Mouse (Mus musculus) myocyte (in vitro differentiated cells): ENCODE results near the gene Mfsd13b. TPM values are rescaled to one million over a fixed set of nuclear protein-coding genes. Genes with fewer than 3 reads are reported as not detected.

Source experiments
- H3K27me3 ChIP-seq: one replicate; pipeline ENCODE4 v1.6.1; 2011; ENCODE audit not compliant: control insufficient read depth, insufficient read depth, insufficient read length
- H3K36me3 ChIP-seq: one replicate; pipeline ENCODE4 v1.6.1; 2011; ENCODE audit not compliant: control insufficient read depth, insufficient read depth
- H3K4me2 ChIP-seq: one replicate; pipeline ENCODE4 v1.6.1; 2011; ENCODE audit warnings: low read depth, control low read depth
- H3K4me3 ChIP-seq: one replicate; pipeline ENCODE4 v1.5.1; 2011; ENCODE audit warnings: mild to moderate bottlenecking, control low read depth, moderate library complexity
- H3K79me2 ChIP-seq: one replicate; pipeline ENCODE4 v1.6.1; 2011; ENCODE audit not compliant: control insufficient read depth, insufficient read depth
- H3ac ChIP-seq: one replicate; pipeline ENCODE4 v1.6.1; 2011; ENCODE audit not compliant: control insufficient read depth, insufficient read length
- CEBPB ChIP-seq: IDR thresholded peaks from 2 replicates; pipeline ENCODE4 v1.6.1; 2011; ENCODE audit warnings: mild to moderate bottlenecking, moderate library complexity; ENCODE audit not compliant: poor library complexity, insufficient read depth, severe bottlenecking
- E2F4 ChIP-seq: IDR thresholded peaks from one replicate; pipeline ENCODE4 v1.6.1; 2011; ENCODE audit warnings: mild to moderate bottlenecking, control low read depth, moderate library complexity; ENCODE audit not compliant: insufficient read depth
- MAX ChIP-seq: IDR thresholded peaks from one replicate; pipeline ENCODE4 v1.6.1; 2011; ENCODE audit warnings: low read depth, mild to moderate bottlenecking, control low read depth
- MYOD1 ChIP-seq, 3 experiments: IDR thresholded peaks; one replicate each; pipeline ENCODE4 v1.6.1; 2011; ENCODE audit warnings: control low read depth in 2 of 3, low read depth in 2 of 3, mild to moderate bottlenecking in 2 of 3, moderate library complexity in 1 of 3; ENCODE audit not compliant: insufficient read length in 2 of 3, control insufficient read depth in 1 of 3
- MYOG ChIP-seq, 3 experiments: IDR thresholded peaks; one replicate each; pipeline ENCODE4 v1.6.1; 2011; ENCODE audit warnings: control low read depth in 2 of 3, low read depth in 2 of 3, mild to moderate bottlenecking in 2 of 3; ENCODE audit not compliant: insufficient read length in 2 of 3, control insufficient read depth in 1 of 3, insufficient read depth in 1 of 3
- POLR2A ChIP-seq: IDR thresholded peaks from one replicate; pipeline ENCODE4 v1.6.1; 2011; ENCODE audit warnings: low read depth, mild to moderate bottlenecking, control low read depth, moderate library complexity; ENCODE audit not compliant: insufficient read length
- POLR2AphosphoS2 ChIP-seq: IDR thresholded peaks from one replicate; pipeline ENCODE4 v1.6.1; 2011; ENCODE audit warnings: low read depth, control low read depth; ENCODE audit not compliant: insufficient read length
- REST ChIP-seq: IDR thresholded peaks from one replicate; pipeline ENCODE4 v1.6.1; 2011; ENCODE audit warnings: mild to moderate bottlenecking, control low read depth, moderate library complexity; ENCODE audit not compliant: insufficient read depth, insufficient read length
- SRF ChIP-seq: IDR thresholded peaks from one replicate; pipeline ENCODE4 v1.6.1; 2011; ENCODE audit warnings: low read depth; ENCODE audit not compliant: control insufficient read depth, insufficient read length
- TCF12 ChIP-seq: IDR thresholded peaks from one replicate; pipeline ENCODE4 v1.6.1; 2011; ENCODE audit warnings: mild to moderate bottlenecking, control low read depth; ENCODE audit not compliant: poor library complexity, insufficient read depth, severe bottlenecking
- TCF3 ChIP-seq: IDR thresholded peaks from one replicate; pipeline ENCODE4 v1.6.1; 2011; ENCODE audit warnings: low read depth, control low read depth; ENCODE audit not compliant: insufficient read length
- USF1 ChIP-seq: IDR thresholded peaks from one replicate; pipeline ENCODE4 v1.6.1; 2011; ENCODE audit warnings: low read depth, mild to moderate bottlenecking, control low read depth, moderate library complexity
- polyA plus RNA-seq: library from polyadenylated mRNA; unstranded; fragments of >200 nt; fragmentation: generic; extraction: Trizol; gene quantifications from one replicate; pipeline ENCODE4 v1.2.1, GENCODE M21; 2012; ENCODE audit warnings: missing spikeins

Gene Mfsd13b
- polyA plus RNA-seq, 1 experiment = 0.04 TPM

GRCm38 (mm10) chr7:120980041-120980440, 2.3 kb upstream of the Mfsd13b start:
- Histone ChIP-seq H3K79me2 (peaks cover 49% of the 10 kb centered on the region), H3K4me2 (no peak overlapping the region), H3K4me3 (no peak overlapping the region), H3K36me3 (no peaks in the 10 kb centered on the region), H3K27me3 (no peaks in the 10 kb centered on the region), H3ac (no peak overlapping the region)
- TF ChIP-seq USF1 (no peak), POLR2A (no peak), POLR2AphosphoS2 (no peak), CEBPB (no peak), MYOG (IDR thresholded peaks at IDR 0.05; ENCODE audit: control insufficient read depth in 1 of 3, insufficient read depth in 1 of 3, insufficient read length in 2 of 3, low read depth in 2 of 3) (no peak), E2F4 (no peak), TCF3 (no peak), SRF (no peak)

GRCm38 (mm10) chr7:120980931-120981924, 1.1 kb upstream of the Mfsd13b start:
- H3K36me3 ChIP-seq = no peaks in the 10 kb centered on the region
- TF ChIP-seq MAX = no peak
- no peak for TF ChIP-seq E2F4
- TF ChIP-seq TCF12 = no peak
- no peak for TF ChIP-seq POLR2AphosphoS2
- H3ac ChIP-seq = peak overlapping the region; percentile 45
- H3K79me2 ChIP-seq = peaks cover 38% of the 10 kb centered on the region
- no peaks in the 10 kb centered on the region for H3K27me3 ChIP-seq
- peak overlapping the region; percentile 53 for H3K4me3 ChIP-seq
- peak overlapping the region; percentile 72 for H3K4me2 ChIP-seq

- TF ChIP-seq TCF3 = no peak
- TF ChIP-seq TCF12 = no peak
- no peak for TF ChIP-seq CEBPB
- TF ChIP-seq MAX = no peak
- no peak for TF ChIP-seq POLR2A
- no peaks in the 10 kb centered on the region for H3K36me3 ChIP-seq
- H3K27me3 ChIP-seq = peaks cover 6% of the 10 kb centered on the region
- peak overlapping the region; percentile 53 for H3K4me3 ChIP-seq
- peaks cover 26% of the 10 kb centered on the region for H3K79me2 ChIP-seq
- H3K4me2 ChIP-seq = peak overlapping the region; percentile 87
- peak overlapping the region; percentile 45 for H3ac ChIP-seq
These were observed 659 bp downstream of the Mfsd13b start for GRCm38 (mm10) chr7:120982968-120983367.

- no peaks in the 10 kb centered on the region for H3K36me3 ChIP-seq
- no peak overlapping the region for H3ac ChIP-seq
- H3K4me2 ChIP-seq = no peak overlapping the region
- no peak overlapping the region for H3K4me3 ChIP-seq
- TF ChIP-seq POLR2A = no peak
- TF ChIP-seq CEBPB = no peak
- TF ChIP-seq TCF12 = no peak
- TF ChIP-seq MYOG (IDR thresholded peaks at IDR 0.05; ENCODE audit: control insufficient read depth in 1 of 3, insufficient read depth in 1 of 3, insufficient read length in 2 of 3, low read depth in 2 of 3) = no peak
- no peak for TF ChIP-seq REST
- TF ChIP-seq TCF3 = no peak
- TF ChIP-seq MAX = no peak
- TF ChIP-seq USF1 = no peak
- H3K79me2 ChIP-seq = no peaks in the 10 kb centered on the region
- peaks cover 8% of the 10 kb centered on the region for H3K27me3 ChIP-seq
These were observed 8.9 kb downstream of the Mfsd13b start for GRCm38 (mm10) chr7:120991191-120991590.

- Histone ChIP-seq H3K36me3 (no peaks in the 10 kb centered on the region), H3K4me2 (no peak overlapping the region), H3ac (no peak overlapping the region), H3K79me2 (no peaks in the 10 kb centered on the region), H3K4me3 (no peak overlapping the region), H3K27me3 (no peaks in the 10 kb centered on the region)
- TF ChIP-seq MAX (no peak), SRF (no peak), MYOG (IDR thresholded peaks at IDR 0.05; ENCODE audit: control insufficient read depth in 1 of 3, insufficient read depth in 1 of 3, insufficient read length in 2 of 3, low read depth in 2 of 3) (no peak), USF1 (no peak), POLR2AphosphoS2 (no peak), TCF3 (no peak), MYOD1 (IDR thresholded peaks at IDR 0.05; ENCODE audit: control insufficient read depth in 1 of 3, insufficient read length in 2 of 3, low read depth in 2 of 3) (no peak)
These were observed 16.8 kb downstream of the Mfsd13b start for GRCm38 (mm10) chr7:120999021-120999530.
